7 mouse cellular contexts compared by ENCODE assay signal in genomic region chr13:64180888-64181287, GRCm38 (mm10). TPM values are rescaled to one million over a fixed set of nuclear protein-coding genes. Genes with fewer than 3 reads are reported as not detected.
A peak's percentile ranks its signal among the peaks of the same experiment; 100 is the strongest.
DNase-seq lines count a peak whose midpoint lies in the region; ATAC-seq lines count a peak whose summit lies in the region.

No protein-coding gene starts in this region.

- no peak overlapping the region for H3K4me3 ChIP-seq in liver, embryonic 15.5 days (replicated peaks)

- no peaks in the 10 kb centered on the region for H3K27me3 ChIP-seq in liver, embryonic 15.5 days

- H3K36me3 ChIP-seq in liver, embryonic 15.5 days (replicated peaks), result peaks cover under 1% of the 10 kb centered on the region; the same call in 1 of the 2 replicates

- H3K4me1 ChIP-seq in liver, embryonic 15.5 days (replicated peaks), result peaks cover 5% of the 10 kb centered on the region; the same call in 1 of the 2 replicates

- peak; percentile 67 for DNase-seq in ovary, postnatal 14 days (ENCODE audit: low spot score)
- DNase-seq in ovary, postnatal 36 days (ENCODE audit: low spot score), result no peak
- peak; percentile 86 for DNase-seq in ZHBTc4 (ENCODE audit: low read depth, low spot score)
- peak; percentile 68 to 81 for DNase-seq in cerebellum, postnatal 14 days
- DNase-seq in heart, postnatal 4 days, result peak; percentile 75
- DNase-seq in right cerebral cortex, postnatal 4 days, result peak; percentile 61

- H3K27ac ChIP-seq in liver, embryonic 15.5 days (replicated peaks), result peak overlapping the region; percentile 24; the same call in 1 of the 2 replicates

- no peak overlapping the region for H3K9ac ChIP-seq in liver, embryonic 15.5 days

- H3K4me2 ChIP-seq in liver, embryonic 15.5 days, result no peak overlapping the region

- ATAC-seq in liver, embryonic 15.5 days (ENCODE audit: insufficient read depth), result peak; percentile 62; the same call in 1 of the 2 replicates

- H3K9me3 ChIP-seq in liver, embryonic 15.5 days (replicated peaks), result no peaks in the 10 kb centered on the region

- 54% methylated on average over 3 of the region's 3 CpGs for WGBS in liver, embryonic 15.5 days (ENCODE audit: insufficient replicate concordance)

RNA-seq across cellular contexts. Expression of gene Habp4, which starts 19.3 kb away (rescaled TPM):
- 10 to 100 TPM; 63.7 to 64.7 TPM for total RNA-seq in heart, postnatal 4 days (2021)
- polyA plus RNA-seq in liver, embryonic 15.5 days (2015; fragmentation: Nextera tagmentation; extraction: Ambion mirVana), result 10.0 and 11.3 TPM in 2 replicates

RNA-seq across cellular contexts. Expression of gene Zfp367, which starts 27.9 kb away (rescaled TPM):
- total RNA-seq in heart, postnatal 4 days (2021), result 10 to 100 TPM; 46.8 to 50.8 TPM
- polyA plus RNA-seq in liver, embryonic 15.5 days (2015; fragmentation: Nextera tagmentation; extraction: Ambion mirVana), result 20.6 and 22.1 TPM in 2 replicates

RNA-seq across cellular contexts. Expression of gene Slc35d2, which starts 51.7 kb away (rescaled TPM):
- 1 to 10 TPM; 3.2 to 3.3 TPM for total RNA-seq in heart, postnatal 4 days (2021)
- polyA plus RNA-seq in liver, embryonic 15.5 days (2015; fragmentation: Nextera tagmentation; extraction: Ambion mirVana), result 7.1 and 8.1 TPM in 2 replicates
